Mouse (Mus musculus) right cerebral cortex, postnatal 25 days (tissue): ENCODE results near the gene Nr1h2.
A peak's percentile ranks its signal among the peaks of the same experiment; 100 is the strongest.

ENCODE experiments used
- DNase-seq: peaks from one replicate; pipeline ENCODE4 v3.0.0; 2022

Nr1h2 gene

GRCm38 (mm10) chr7:44584265-44584804 lies 30.6 kb upstream of the Nr1h2 start:
- DNase-seq, result no peak

- no peak for DNase-seq
Observed at GRCm38 (mm10) chr7:44583146-44583545, 29.4 kb upstream of the Nr1h2 start.

GRCm38 (mm10) chr7:44582709-44583108 lies 29.0 kb upstream of the Nr1h2 start:
- DNase-seq, result no peak

GRCm38 (mm10) chr7:44581637-44582036 lies 27.9 kb upstream of the Nr1h2 start:
- DNase-seq, result no peak

GRCm38 (mm10) chr7:44576333-44576844 lies 22.6 kb upstream of the Nr1h2 start:
- DNase-seq, result no peak

- DNase-seq, result no peak
Observed at GRCm38 (mm10) chr7:44572956-44573484, 19.3 kb upstream of the Nr1h2 start.

GRCm38 (mm10) chr7:44572213-44572701 lies 18.5 kb upstream of the Nr1h2 start, which contains the start of gene Napsa:
TSS of gene Napsa (plus strand) at chr7:44572380.
- DNase-seq, result no peak

- DNase-seq, result no peak
Observed at GRCm38 (mm10) chr7:44571811-44572210, 18.1 kb upstream of the Nr1h2 start.

GRCm38 (mm10) chr7:44570989-44571388 lies 17.2 kb upstream of the Nr1h2 start:
- no peak for DNase-seq

GRCm38 (mm10) chr7:44568803-44569202 lies 15.1 kb upstream of the Nr1h2 start:
- DNase-seq, result no peak

GRCm38 (mm10) chr7:44565414-44565813 lies 11.7 kb upstream of the Nr1h2 start:
- DNase-seq, result no peak

GRCm38 (mm10) chr7:44564486-44564885 lies 10.7 kb upstream of the Nr1h2 start:
- DNase-seq, result no peak

- no peak for DNase-seq
Observed at GRCm38 (mm10) chr7:44563284-44563683, 9.5 kb upstream of the Nr1h2 start.

- peak; percentile 60 for DNase-seq
Observed at GRCm38 (mm10) chr7:44560435-44561400, 7.0 kb upstream of the Nr1h2 start.

- no peak for DNase-seq
Observed at GRCm38 (mm10) chr7:44557629-44558028, 3.9 kb upstream of the Nr1h2 start.

- peak; percentile 47 for DNase-seq
Observed at GRCm38 (mm10) chr7:44553196-44553764, 471 bp downstream of the Nr1h2 start.

GRCm38 (mm10) chr7:44552141-44552908 lies 1.4 kb downstream of the Nr1h2 start:
- no peak for DNase-seq

- DNase-seq, result no peak
Observed at GRCm38 (mm10) chr7:44551731-44552130, 2.0 kb downstream of the Nr1h2 start.

- DNase-seq, result no peak
Observed at GRCm38 (mm10) chr7:44551301-44551700, 2.5 kb downstream of the Nr1h2 start.

- DNase-seq, result no peak
Observed at GRCm38 (mm10) chr7:44550409-44550678, 3.4 kb downstream of the Nr1h2 start.

GRCm38 (mm10) chr7:44549621-44550408 lies 3.9 kb downstream of the Nr1h2 start:
- no peak for DNase-seq
